Mouse (Mus musculus): ENCODE results near the gene Nfatc4.

Nfatc4 gene

DNA sequence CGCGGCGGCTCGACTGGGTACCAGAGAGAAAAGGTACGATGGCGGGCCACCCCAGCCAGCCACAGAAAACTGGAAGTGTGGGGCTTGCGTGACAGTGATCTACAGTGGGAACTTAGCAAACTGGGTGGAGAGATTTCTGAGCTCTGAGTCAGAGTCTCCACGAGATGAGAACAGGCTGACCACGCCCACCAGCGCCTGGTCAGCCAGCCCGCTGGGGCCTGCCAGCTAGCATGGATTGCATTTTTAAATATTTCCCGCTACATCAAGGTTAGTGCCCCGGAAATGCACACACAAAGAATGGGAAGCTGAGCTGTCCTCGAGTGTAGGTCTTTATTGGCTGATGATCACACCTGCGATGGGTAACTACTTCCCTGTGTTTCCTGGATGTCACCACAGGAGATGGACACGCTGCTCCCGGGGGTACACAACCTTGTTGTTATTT lies 7.6 kb upstream of the Nfatc4 start:
- in situ Hi-C loops (cut with MboI; ENCODE audit: low pct_unique_long_range_greater_than_20kb in 1 of 2, low sequenced_read_pairs in 2 of 2, unreplicated experiment in 1 of 2): no loop called here

DNA sequence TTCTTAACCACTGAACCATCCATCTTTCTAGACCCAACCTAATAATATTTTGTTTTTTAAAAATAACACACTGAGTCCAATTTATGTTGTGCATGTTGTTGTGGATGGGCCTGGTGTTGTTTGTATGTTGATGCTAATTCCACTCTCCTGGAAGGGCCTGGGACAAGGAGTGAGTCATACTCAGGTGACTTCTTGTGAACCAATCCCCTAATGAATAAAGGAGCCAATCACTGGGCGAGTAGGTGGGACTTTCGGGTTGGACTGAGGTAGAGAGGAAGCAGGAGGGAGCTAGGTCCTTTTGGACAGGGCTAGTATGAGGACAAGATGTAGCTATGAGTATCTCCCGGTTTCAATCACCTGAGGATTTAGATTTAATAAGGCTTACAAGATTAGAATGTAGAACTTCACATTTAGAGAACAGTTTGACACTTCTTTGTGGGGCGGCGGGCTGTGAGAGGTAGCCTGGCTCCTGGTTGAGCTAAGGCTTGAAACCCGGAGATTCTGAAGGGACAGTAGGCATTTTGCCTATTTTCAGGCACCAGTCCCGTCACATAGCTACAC lies 3.0 kb upstream of the Nfatc4 start:
- in situ Hi-C loops (cut with MboI; ENCODE audit: low pct_unique_long_range_greater_than_20kb in 1 of 2, low sequenced_read_pairs in 2 of 2, unreplicated experiment in 1 of 2): loop anchor here (5.0 kb wide), 1 partner anchor 42 kb away; no protein-coding TSS in a partner anchor

DNA sequence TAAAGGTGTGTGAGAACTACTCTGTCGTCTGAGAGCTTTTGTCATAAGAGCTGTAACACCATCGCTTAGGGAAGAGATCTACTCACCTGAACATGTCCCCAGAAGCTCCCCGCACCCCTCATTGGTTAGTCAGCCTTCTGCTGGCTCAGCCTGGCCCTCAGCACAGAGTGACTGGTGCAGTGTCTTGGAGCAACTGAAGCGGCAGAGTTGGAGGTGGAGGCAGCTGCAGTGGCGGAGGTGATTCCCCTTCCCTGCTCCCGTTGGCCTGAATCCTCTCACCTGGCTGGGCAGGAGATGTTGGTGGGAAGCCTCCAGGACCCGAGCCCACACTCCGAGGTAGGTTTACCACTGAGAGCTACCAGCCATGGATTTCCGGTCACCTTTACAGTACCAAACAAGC lies 2.4 kb upstream of the Nfatc4 start:
- in situ Hi-C loops (cut with MboI; ENCODE audit: low pct_unique_long_range_greater_than_20kb in 1 of 2, low sequenced_read_pairs in 2 of 2, unreplicated experiment in 1 of 2): loop anchor here (5.0 kb wide), 1 partner anchor 42 kb away; no protein-coding TSS in a partner anchor

DNA sequence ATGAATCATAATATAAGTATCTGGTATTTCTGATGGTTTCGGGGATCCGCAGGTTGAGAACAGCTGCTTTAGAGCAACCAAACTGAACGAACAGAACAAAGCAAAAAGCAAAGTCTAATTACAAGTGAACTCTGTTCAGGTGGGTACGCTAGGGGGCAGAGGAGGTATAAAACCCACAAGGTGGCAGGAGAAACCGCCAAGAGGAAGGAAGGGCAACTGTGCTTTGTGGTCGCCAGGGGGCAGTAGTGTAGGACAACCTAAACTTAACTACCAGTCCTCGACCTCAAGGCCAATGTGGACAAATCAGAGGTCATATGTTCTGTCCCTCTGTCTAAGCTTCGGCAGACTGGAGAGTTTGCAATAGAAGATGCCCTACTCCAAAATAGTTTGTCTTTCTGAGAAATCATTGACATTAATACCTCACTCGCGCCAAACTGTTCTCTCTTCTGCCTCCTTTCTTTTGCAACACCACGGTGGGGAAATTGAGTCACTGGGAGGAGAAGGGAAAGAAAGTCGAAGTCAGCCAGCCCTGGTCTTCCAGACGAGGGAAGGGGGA lies 431 bp upstream of the Nfatc4 start:
- in situ Hi-C loops (cut with MboI; ENCODE audit: low pct_unique_long_range_greater_than_20kb in 1 of 2, low sequenced_read_pairs in 2 of 2, unreplicated experiment in 1 of 2): loop anchor here (5.0 kb wide), 1 partner anchor 40 kb away; no protein-coding TSS in a partner anchor

DNA sequence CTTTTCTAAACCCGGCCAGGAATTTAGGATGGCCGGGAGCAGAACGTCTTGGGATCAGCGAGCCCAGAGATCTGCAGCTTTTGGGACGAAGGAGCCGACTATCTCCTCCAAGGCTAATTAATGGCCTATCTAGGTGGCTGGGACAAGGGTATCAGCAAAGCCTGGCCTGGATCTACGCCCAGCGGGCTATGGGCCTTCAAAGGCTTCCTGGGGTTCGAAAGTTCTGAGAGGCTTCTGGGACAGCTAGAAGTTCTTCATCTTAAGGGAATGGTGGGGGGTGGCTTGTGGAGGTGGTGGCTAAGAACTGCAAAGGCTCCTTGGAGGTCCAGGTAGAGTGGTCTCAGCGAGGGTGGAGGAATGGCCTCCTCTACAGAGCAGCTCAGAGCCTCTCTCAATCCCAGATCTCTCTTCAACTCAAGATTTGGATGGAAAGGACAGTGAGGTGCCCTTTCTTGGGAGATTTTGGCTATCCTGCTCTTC lies 1.1 kb downstream of the Nfatc4 start:
- in situ Hi-C loops (cut with MboI; ENCODE audit: low pct_unique_long_range_greater_than_20kb in 1 of 2, low sequenced_read_pairs in 2 of 2, unreplicated experiment in 1 of 2): loop anchor here (5.0 kb wide), 1 partner anchor 38 kb away; no protein-coding TSS in a partner anchor

DNA sequence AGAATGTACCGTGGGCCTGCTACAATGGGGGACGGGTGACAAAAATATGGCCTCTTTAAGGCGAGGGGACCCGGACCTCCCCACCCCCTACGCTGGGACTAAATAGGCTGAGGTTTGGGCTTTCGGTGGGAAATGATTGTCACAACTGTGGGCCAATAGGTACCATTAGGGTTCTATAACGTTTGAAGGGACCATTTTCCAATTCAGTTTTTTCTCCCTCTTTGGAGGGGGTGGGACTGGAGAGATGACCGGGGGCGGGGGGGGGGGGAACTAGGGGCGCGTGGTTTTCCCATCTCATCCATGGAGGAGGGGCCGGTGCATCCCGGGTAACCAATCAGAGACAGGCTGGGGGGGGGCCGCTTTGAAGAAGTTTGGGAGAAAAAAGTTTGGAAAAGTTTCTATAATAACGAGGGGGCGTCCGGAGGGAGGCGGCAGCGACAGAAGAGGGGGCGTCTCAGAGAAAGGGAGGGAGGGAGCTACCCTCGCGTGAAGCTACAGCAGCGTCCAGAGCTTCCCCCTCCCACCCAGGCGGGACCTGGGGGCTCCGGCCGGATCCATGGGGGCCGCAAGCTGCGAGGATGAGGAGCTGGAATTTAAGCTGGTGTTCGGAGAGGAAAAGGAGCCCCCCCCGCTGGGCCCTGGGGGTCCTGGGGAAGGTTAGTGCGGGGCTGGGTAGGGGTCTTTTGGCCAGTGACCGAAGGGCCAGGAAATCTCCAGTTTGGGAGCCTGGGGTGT lies 1.7 kb downstream of the Nfatc4 start:
- in situ Hi-C loops (cut with MboI; ENCODE audit: low pct_unique_long_range_greater_than_20kb in 1 of 2, low sequenced_read_pairs in 2 of 2, unreplicated experiment in 1 of 2): loop anchor here (5.0 kb wide), 1 partner anchor 38 kb away; no protein-coding TSS in a partner anchor

DNA sequence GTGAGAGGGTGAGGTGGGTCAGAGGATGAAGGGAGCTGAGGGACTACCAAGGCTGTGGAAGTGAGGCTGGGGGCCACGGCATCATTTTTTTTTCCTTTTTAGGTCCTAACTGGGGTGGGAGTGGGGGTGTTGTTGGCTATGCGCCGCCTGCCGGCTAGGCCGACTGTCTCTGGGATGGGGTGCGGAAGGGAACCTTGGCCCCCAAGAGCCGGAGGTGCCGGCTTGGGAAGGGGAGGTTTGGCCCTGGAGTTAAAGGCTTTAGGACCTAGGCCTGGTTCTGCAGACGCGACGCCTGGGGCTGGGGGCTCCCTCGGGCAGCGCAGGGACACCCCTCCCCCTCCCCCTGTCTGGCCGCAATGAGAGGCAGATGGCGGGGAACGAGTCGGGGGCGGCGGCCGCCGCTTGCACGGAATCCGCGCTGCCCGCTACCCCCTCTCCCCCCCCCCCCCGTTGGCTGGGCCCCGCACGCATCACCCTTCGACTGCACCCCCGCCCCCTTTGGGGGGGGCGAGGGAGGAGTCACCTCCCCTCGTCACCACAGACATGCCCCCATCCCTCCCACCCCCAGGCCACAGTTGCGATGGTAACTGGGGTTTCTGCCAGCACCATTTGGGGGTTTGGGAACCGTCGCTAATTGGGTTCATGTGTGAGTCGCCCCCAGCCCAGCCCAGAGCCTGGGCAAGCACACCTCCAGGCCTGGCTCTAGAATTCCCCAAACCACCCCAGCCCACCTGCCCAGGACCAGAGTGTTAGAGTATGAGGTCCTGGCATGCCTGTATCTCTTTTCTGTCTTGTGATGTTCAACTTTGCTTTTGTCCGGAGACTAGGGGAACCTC lies 2.5 kb downstream of the Nfatc4 start:
- in situ Hi-C loops (cut with MboI; ENCODE audit: low pct_unique_long_range_greater_than_20kb in 1 of 2, low sequenced_read_pairs in 2 of 2, unreplicated experiment in 1 of 2): no loop called here

DNA sequence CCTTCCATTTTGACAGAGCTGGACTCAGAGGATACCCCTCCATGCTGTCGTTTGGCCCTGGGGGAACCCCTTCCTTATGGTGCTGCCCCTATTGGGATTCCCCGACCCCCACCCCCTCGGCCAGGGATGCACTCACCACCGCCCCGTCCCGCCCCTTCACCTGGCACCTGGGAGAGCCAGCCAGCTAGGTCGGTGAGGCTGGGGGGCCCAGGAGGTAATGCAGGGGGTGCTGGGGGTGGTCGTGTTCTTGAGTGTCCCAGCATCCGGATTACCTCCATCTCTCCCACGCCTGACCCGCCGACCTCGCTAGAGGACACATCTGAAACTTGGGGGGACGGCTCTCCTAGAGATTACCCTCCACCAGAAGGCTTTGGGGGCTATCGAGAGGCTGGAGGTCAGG lies 3.2 kb downstream of the Nfatc4 start:
- in situ Hi-C loops (cut with MboI; ENCODE audit: low pct_unique_long_range_greater_than_20kb in 1 of 2, low sequenced_read_pairs in 2 of 2, unreplicated experiment in 1 of 2): no loop called here

DNA sequence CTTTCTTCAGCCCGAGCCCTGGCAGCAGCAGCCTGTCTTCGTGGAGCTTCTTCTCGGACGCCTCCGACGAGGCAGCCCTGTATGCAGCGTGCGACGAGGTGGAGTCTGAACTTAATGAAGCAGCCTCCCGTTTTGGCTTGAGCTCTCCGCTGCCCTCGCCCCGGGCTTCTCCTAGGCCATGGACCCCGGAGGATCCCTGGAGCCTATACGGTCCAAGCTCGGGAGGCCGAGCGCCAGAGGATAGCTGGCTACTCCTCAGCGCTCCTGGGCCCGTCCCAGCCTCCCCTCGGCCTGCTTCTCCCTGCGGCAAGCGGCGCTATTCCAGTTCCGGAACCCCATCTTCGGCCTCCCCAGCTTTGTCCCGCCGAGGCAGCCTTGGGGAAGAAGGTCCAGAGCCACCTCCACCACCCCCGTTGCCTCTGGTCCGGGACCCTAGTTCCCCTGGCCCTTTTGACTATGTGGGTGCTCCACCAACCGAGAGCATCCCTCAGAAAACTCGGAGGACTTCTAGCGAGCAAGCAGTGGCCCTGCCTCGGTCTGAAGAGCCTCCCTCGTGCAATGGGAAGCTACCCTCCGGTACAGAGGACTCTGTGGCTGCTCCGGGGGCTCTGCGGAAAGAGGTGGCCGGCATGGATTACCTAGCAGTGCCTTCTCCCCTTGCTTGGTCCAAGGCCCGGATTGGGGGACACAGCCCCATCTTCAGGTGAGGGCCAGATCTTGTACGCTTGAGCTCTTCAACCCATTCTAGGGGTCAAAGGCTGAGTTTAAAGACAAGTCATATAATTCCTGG lies 3.8 kb downstream of the Nfatc4 start:
- in situ Hi-C loops (cut with MboI; ENCODE audit: low pct_unique_long_range_greater_than_20kb in 1 of 2, low sequenced_read_pairs in 2 of 2, unreplicated experiment in 1 of 2): no loop called here

DNA sequence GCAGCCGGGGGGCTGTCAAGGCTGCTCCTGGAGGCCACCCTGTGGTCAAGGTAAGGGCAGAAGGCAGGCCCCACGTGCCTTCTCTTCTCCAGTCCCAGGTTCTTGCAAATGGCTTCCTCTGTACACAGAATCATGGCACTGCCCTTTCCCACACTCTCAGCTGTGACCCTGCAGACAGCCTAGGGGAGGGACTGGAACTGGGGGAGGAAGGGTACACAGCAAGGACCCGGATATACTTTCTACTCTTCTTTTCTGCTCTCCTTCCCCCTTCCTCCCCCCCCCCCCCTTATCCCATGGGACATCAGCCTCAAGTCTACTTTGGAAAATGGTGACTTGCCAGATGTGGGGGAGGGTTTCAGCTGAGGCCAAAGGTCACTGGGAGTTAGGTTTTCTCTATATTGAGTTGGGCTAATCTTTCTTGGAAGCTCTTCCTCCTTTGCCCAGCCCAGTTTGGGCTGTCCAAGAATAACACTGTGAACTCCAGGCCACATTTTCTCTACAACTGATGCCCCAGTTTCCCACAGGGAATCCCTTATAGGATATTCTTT lies 5.8 kb downstream of the Nfatc4 start:
- in situ Hi-C loops (cut with MboI; ENCODE audit: low pct_unique_long_range_greater_than_20kb in 1 of 2, low sequenced_read_pairs in 2 of 2, unreplicated experiment in 1 of 2): no loop called here

DNA sequence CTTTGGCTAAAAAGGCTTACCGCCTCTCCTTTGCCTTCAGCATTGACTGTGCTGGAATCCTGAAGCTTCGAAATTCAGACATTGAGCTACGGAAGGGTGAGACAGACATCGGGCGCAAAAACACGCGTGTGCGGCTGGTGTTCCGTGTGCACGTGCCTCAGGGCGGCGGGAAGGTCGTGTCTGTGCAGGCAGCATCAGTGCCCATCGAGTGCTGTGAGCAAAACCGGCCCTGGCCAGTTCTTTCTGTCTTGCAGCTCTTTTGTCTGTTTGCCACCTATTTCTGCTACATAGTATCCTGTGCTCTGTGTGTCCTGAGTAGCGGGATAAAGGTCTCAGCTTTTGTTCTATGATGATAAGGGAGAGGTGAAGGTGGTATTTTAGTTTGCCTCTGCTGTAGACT lies 6.9 kb downstream of the Nfatc4 start:
- in situ Hi-C loops (cut with MboI; ENCODE audit: low pct_unique_long_range_greater_than_20kb in 1 of 2, low sequenced_read_pairs in 2 of 2, unreplicated experiment in 1 of 2): no loop called here

DNA sequence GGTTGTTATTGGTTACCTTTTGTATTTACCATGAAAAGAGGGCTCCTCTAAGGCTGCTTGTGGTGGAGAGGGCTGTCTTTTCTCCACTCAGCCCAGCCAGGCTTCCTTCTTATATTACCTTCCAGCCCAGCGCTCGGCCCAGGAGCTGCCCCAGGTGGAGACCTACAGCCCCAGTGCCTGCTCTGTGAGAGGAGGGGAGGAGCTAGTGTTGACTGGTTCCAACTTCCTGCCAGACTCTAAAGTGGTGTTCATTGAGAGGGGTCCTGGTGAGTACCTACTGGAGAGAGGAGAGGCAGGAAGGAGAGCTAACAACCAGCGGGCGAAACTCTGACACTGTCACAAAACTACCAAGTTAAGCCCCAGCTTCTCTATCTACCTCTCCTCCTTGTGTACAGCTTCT lies 7.4 kb downstream of the Nfatc4 start:
- in situ Hi-C loops (cut with MboI; ENCODE audit: low pct_unique_long_range_greater_than_20kb in 1 of 2, low sequenced_read_pairs in 2 of 2, unreplicated experiment in 1 of 2): no loop called here

DNA sequence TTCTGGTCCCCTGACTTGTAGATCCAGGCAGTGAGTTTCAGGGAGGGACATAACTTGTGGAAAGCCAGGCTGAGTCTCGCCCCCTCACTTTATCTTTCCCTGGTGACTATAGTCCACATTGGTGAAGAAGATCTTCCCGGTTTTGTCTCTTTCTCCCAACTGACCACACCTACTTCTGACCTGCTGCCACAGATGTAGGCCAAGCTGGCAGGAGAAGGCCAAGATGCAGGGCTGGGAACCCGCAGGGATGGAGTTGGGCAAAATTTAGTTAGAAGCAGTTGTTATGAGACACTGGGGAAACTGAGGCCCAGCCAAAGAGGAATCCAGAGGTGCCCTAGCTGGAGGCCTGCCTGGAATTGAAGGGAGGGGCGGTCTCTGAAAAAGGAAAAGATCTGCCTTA lies 10.2 kb downstream of the Nfatc4 start:
- in situ Hi-C loops (cut with MboI; ENCODE audit: low pct_unique_long_range_greater_than_20kb in 1 of 2, low sequenced_read_pairs in 2 of 2, unreplicated experiment in 1 of 2): no loop called here

DNA sequence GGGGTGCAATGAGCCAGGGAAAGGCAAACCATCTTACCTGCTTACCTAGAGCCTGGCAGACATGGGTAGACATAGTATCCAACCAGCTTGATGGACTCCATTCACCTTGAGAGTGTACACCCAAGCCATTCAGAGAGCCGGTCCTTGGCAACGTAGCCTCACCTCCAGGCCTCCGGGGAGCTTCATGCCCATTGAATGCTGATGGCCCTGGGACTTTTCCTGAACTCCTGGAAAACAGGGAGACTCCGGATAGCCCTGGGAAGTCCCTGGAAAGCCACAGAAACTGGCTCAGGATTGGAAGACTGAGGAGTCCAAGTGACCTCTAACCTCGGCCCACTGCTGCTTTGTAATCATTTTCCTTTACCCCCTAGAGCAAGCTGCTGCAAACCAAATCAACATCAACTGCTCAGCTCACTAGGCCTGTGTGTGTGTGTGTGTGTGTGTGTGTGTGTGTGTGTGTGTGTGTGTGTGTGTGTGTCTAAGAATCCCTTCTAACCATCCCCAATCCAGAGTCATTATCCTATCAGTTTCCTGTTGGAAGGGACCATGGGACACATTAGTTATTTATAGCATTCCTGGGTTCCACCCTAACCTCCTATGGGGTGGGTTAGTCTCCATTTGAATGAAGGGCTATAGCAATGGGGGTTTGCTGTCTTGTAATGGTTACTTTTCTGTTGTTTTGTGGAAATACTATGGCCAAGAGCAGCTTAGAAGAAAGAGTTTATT lies 12.0 kb downstream of the Nfatc4 start:
- in situ Hi-C loops (cut with MboI; ENCODE audit: low pct_unique_long_range_greater_than_20kb in 1 of 2, low sequenced_read_pairs in 2 of 2, unreplicated experiment in 1 of 2): no loop called here

DNA sequence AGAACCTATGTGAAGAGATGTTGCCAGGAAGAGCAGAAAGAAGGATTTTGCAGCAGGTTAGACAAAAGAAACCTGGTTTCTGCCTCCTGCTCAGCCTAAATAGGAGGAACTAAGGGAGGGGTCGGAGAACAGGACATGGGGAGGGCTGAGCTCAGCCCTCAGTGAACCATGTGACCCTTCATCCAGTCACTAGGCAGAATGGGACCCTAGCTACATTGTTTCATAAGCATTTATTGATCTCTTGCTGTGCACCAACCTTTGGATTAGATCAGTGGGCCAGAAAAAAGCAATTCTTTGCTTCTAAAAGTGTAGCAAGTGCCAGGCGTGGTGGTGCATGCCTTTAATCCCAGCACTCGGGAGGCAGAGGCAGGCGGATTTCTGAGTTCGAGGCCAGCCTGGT lies 15.4 kb downstream of the Nfatc4 start:
- in situ Hi-C loops (cut with MboI; ENCODE audit: low pct_unique_long_range_greater_than_20kb in 1 of 2, low sequenced_read_pairs in 2 of 2, unreplicated experiment in 1 of 2): no loop called here

DNA sequence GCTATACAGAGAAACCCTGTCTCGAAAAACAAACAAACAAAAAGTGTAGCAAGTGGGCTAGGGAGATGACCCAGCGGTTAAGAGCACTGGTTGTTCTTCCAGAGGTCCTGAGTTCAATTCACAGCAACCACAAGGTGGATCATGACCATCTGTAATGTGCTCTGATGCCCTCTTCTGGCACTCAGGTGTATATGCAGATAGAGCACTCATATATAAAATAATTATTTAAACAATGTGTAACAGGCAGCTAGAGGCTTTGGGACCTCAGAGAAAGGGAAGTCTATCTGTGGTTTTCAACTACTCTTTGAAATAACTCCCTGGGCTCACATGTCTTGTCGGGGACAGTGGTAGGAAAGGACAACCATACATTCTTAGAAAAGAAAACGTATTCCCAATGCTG lies 15.8 kb downstream of the Nfatc4 start:
- in situ Hi-C loops (cut with MboI; ENCODE audit: low pct_unique_long_range_greater_than_20kb in 1 of 2, low sequenced_read_pairs in 2 of 2, unreplicated experiment in 1 of 2): no loop called here

DNA sequence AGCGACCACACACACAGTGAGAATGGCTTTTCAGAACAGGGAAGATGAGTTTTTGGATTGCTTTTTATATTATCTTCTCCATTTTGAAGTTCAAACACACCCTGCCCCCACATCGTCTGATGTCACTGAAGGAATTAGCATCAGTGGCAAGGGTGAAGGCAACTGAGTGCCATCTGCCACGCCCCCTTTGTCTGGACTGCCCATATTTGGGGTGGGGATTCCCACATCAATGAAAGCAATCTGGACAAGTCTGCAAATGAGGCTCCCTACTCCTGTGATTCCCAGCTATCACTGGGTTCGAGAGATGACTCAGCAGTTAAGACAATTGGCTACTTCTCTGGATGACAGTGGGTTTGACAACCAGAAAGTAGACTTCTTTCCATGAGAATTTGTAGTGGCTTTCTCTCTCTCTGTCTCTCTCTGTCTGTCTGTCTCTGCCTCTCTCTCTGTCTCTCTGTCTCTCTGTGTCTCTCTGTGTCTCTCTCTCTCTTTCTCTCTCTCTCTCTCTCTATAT lies 18.0 kb downstream of the Nfatc4 start:
- in situ Hi-C loops (cut with MboI; ENCODE audit: low pct_unique_long_range_greater_than_20kb in 1 of 2, low sequenced_read_pairs in 2 of 2, unreplicated experiment in 1 of 2): no loop called here
